Mouse (Mus musculus): ENCODE results near the gene Klk1b8.
A peak's percentile ranks its signal among the peaks of the same experiment; 100 is the strongest.
"Not testable (repeated sequence)": the region's sequence is repeated elsewhere in the genome, so short reads cannot be mapped to it uniquely, and the experiment has no call there.

Klk1b8 gene

GRCm38 (mm10) chr7:43950364-43950763, at the start of gene Klk1b8:
Gene Klk1b8 (plus strand): TSS chr7:43950664.
- DNase-seq (ENCODE audit: low read depth, low spot score), result no peak

DNA sequence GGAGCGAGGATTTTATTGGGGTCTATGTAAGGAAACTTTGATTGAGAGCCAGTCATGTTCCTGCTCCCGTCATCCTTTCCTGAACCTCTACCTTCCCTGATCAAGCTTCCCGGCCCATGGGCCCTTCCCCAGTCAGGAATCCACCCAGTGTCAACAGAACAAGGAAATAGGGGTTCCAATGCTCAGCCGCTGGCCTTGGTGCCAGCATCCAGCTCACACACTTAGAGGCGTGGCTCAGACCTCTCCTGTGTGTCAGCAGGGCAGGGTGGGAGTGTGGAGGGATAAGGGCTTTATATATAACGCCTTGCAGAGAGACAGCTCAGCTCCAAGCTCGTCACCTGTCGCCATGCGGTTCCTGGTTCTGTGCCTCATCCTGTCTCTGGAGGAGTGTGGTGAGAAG, 35.6 kb upstream of the Klk1b8 start:
- no peak for DNase-seq (ENCODE audit: low read depth, low spot score)

DNA sequence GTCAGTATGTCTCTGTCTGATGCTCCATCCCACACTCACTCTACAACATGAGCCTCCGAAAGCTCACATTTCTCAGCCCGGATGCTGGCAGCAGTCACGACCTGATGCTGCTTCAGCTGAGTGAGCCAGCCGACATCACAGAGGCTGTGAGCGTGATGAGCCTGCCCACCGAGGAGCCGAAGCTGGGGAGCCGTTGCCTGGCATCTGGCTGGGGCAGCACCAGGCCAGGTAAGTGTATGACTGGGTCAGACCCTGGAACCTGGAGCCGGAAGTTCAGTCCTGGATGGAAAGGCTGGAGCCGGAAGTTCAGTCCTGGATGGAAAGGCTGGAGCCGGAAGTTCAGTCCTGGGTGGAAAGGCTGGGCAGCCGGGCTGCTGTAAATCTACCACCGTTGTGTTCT, 32.0 kb upstream of the Klk1b8 start:
- DNase-seq (ENCODE audit: low read depth, low spot score), result no peak

- DNase-seq (ENCODE audit: low read depth, low spot score), result no peak
Measured at GRCm38 (mm10) chr7:43918871-43919270, 31.6 kb upstream of the Klk1b8 start.

GRCm38 (mm10) chr7:43919559-43920451, 30.7 kb upstream of the Klk1b8 start:
- DNase-seq (ENCODE audit: low read depth, low spot score), result peak; percentile 56

GRCm38 (mm10) chr7:43920582-43920981, 29.9 kb upstream of the Klk1b8 start:
- no peak for DNase-seq (ENCODE audit: low read depth, low spot score)

DNA sequence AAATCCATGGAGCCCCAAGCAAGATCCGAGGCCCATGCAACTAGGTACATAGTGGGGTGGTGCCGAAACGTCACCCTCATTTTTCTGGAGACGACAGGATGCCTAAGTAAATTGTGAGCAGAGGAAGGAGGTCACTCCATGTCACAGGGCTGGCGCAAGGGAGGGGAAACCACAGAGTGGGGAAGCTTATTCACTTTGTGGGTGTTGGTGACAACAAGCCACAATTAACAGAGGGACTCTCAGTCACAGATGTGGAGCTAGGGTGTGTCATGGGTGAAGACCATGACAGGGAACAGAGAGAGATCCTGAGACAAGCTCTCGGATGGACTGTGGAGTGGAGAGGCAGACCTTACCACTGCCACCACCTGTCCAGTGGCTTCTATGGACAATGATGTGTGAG, 29.4 kb upstream of the Klk1b8 start:
- DNase-seq (ENCODE audit: low read depth, low spot score), result no peak

DNA sequence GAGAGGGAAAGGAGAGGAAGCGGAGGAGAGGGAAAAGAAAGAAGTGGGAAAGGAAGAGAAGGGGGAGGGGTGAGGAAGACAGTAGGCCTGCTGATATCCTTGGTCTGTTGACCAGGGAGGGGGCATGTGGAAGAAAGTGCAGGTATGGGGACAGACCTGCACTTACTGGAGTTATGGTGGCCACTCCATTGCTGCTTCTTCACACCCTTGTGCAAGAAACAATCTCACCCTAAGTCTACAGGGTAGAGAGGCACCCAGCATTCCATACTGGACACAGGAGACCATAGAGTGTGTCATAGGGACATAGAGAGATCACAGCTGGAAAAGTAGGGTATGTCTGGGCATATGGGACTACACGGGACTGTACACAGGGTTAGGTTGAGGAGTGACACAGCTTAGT, 28.5 kb upstream of the Klk1b8 start:
- no peak for DNase-seq (ENCODE audit: low read depth, low spot score)

GRCm38 (mm10) chr7:43925985-43926384, 24.5 kb upstream of the Klk1b8 start:
- no peak for DNase-seq (ENCODE audit: low read depth, low spot score)

DNA sequence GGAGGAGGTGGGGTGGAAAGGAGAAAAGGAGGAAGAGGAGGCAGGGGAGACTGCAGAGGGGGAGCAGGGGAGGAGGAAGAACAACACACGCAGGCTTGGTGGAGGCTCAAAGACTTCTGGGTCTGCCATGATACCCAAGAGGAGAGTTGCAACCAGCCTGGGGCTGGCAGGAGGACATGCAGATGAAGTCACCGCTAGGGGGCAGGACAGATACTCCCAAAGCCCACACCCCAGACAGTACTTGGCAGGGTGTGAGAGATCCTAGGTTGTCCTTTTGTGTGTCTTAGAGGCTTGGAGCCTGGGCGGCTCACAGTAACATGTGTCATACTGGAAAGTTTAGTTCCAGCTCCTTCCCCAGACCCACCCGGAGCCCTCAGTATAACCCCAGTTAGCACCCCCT, 21.9 kb upstream of the Klk1b8 start:
- DNase-seq (ENCODE audit: low read depth, low spot score), result peak; percentile 23

- no peak for DNase-seq (ENCODE audit: low read depth, low spot score)
Measured at GRCm38 (mm10) chr7:43932337-43932736, 18.1 kb upstream of the Klk1b8 start.

DNA sequence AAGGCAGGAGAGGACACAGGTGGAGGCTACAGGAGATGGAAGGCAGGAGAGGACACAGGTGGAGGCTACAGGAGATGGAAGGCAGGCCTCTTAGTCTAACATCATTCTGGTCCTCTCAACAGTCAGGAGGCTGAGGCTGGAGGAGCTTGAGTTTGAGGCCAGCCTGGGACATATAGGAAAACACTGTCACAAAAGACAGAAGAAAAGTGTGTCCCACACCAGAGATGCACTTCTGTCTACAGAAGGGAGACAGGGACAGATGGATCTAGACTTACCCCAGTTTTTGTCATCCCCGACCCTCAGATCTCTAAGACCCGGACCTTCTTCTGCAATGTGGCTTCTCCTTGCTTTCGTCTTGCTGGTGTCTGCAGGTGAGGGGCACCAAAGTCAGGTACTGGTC, 17.0 kb upstream of the Klk1b8 start, which contains the start of gene Klk15:
Gene Klk15, plus strand, starts transcription at position 301 of the 400 bp plus-strand sequence.
- DNase-seq (ENCODE audit: low read depth, low spot score), result no peak

DNA sequence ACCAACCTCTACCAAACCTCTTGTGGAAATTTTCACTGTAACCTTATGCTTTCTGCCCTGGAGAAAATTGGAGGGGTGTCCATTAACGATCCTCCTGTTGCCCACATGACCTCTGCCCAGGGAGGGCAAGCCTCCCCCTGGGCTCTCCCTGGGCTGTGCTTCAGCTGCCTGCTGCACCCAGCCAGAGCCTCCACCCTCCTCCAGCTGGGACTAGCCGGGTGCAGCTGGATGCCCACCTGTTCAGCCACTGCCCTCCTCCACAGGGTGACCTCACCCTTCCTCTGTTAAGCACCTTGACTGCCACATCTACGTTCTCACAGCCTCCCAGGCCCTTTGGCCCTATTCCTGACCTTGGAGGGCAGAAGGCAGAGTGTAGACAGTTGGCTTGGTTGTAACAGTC, 15.7 kb upstream of the Klk1b8 start:
- no peak for DNase-seq (ENCODE audit: low read depth, low spot score)

- peak; percentile 14 for DNase-seq (ENCODE audit: low read depth, low spot score)
Measured at GRCm38 (mm10) chr7:43936551-43936950, 13.9 kb upstream of the Klk1b8 start.

GRCm38 (mm10) chr7:43942293-43942692, 8.2 kb upstream of the Klk1b8 start:
- DNase-seq (ENCODE audit: low read depth, low spot score), result not testable (repeated sequence)

DNA sequence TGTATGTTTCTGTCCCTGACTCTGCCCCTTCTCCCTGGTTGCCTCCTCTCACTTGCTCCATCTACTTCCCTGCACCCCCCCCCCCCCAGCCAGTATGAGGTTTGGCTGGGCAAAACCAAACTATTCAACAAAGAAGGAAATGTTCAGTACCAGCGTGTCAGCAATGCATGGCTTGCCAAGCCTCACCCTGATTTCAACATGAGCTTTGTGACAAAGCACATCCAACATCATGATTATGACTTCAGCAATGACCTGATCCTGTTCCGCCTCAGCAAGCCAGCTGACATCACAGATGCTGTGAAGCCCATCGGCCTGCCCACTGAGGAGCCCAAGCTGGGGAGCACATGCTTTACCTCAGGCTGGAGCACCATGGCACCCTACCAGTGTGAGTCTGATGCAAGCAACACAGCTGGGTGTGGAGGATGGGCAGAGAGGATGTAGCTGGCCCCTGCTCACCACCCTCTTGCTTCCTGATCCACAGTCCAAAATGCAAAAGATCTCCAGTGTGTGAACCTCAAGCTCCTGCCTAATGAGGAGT, 5.7 kb upstream of the Klk1b8 start:
- DNase-seq (ENCODE audit: low read depth, low spot score), result no peak

- no peak for DNase-seq (ENCODE audit: low read depth, low spot score)
Measured at GRCm38 (mm10) chr7:43952703-43953102, 2.2 kb downstream of the Klk1b8 start.

DNA sequence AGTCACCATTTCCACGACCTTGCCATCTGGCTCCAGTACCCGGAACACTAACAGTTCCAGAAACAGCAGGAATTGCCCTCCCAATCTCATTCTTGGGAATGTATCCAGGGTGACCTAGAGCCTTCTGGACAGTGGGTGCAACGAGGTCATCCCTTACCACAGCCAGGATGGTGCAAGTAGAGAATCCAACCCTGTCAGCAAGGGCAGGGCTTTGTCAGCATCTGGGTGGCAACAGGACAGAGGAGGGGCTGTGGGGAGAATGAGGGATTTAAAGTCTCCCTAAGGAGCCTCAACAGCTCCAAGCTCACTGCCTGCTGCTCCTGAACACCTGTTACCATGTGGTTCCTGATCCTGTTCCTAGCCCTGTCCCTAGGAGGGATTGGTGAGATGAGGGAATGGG, 16.0 kb downstream of the Klk1b8 start, which contains the start of gene Klk1b1:
Gene Klk1b1, plus strand, starts transcription at position 301 of the 400 bp plus-strand sequence.
- no peak for DNase-seq (ENCODE audit: low read depth, low spot score)

GRCm38 (mm10) chr7:43967058-43967457, 16.6 kb downstream of the Klk1b8 start:
- no peak for DNase-seq (ENCODE audit: low read depth, low spot score)

DNA sequence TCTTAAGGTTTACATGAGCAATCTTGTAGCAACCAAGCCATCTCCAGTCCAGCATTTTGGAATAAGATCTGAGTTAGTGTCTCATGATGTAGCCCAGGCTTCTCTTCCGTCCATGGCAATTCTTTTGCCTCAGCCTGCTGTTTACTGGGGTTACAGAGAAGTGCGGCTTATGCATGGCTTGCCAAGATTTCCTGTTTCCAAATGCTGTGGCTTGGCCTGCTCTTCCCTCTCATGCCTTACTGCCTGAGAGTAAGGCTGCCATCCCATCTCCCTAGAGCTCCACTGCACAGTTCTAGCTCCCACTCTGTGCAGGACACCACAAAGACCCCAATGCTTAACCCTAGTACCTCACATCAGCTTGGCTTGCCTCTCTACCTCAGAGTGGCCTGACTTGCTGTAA, 17.1 kb downstream of the Klk1b8 start:
- no peak for DNase-seq (ENCODE audit: low read depth, low spot score)

DNA sequence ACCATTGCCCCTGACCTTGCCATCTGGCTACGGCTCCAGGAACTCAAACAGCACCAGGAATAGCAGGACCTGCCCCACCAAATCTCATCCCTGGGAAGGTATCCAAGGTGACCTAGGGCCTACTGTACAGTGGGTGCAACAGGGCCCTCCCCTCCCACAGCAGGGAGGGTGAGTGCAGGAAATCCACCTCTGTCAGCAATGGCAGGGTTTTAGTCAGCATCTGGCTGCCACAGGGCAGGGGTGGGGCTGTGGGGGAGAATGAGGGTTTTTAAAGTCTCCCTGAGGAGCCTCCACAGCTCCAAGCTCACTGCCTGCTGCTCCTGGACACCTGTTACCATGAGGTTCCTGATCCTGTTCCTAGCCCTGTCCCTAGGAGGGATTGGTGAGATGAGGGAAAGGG, 25.3 kb downstream of the Klk1b8 start, which contains the start of gene Klk1b9:
Gene Klk1b9, plus strand, starts transcription at position 301 of the 400 bp plus-strand sequence.
- DNase-seq (ENCODE audit: low read depth, low spot score), result not testable (repeated sequence)

- DNase-seq (ENCODE audit: low read depth, low spot score), result no peak
Measured at GRCm38 (mm10) chr7:43985657-43986056, 35.2 kb downstream of the Klk1b8 start.

GRCm38 (mm10) chr7:43994821-43995220, 44.4 kb downstream of the Klk1b8 start:
- DNase-seq (ENCODE audit: low read depth, low spot score), result not testable (repeated sequence)
